Mouse (Mus musculus) c-Kit-positive CD71-negative TER-119-negative erythroid progenitor cells, embryonic 14.5 days (primary cell): ENCODE measurements at regions not wholly inside any gene's neighbourhood (a gene's known extent, or its start where the extent isn't known, plus 50 kb on each side); places are given as distances from the start of the nearest gene placed in this dataset.

Experiments
- DNase-seq: peaks from one replicate; pipeline ENCODE4 v3.0.0-alpha.2; 2013; ENCODE audit warnings: low read depth

DNA sequence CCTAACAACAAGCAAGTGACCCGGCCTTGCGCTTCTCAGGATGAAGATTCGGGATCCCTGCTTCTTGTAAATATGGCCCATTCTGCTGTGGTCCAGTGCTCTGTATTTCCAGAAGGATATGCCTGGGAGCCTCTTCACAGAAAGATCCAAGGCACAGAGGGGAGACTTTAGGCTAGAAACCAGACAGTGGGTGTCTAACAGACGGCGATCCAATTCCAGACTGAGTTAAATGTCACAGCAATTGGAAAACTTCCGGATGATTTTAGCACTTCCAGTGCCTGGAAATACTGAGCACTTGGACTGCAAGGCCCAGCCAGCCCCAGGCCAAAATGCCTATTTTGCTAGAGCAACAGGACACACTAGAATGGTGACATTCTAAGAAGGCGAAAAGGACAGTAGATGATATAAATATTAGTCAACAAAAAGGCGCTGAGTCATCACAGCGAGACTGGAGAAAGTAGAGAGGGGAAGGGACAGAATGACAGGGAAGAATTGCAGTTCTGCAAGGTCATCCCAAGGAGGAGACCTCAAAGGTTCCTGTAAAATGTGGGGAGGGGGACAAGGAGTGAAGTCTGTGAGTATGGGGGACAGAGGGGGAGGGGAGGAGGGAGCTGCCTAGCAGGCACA lies 111.7 kb upstream of the Msx2 start:
- DNase-seq = no peak

DNA sequence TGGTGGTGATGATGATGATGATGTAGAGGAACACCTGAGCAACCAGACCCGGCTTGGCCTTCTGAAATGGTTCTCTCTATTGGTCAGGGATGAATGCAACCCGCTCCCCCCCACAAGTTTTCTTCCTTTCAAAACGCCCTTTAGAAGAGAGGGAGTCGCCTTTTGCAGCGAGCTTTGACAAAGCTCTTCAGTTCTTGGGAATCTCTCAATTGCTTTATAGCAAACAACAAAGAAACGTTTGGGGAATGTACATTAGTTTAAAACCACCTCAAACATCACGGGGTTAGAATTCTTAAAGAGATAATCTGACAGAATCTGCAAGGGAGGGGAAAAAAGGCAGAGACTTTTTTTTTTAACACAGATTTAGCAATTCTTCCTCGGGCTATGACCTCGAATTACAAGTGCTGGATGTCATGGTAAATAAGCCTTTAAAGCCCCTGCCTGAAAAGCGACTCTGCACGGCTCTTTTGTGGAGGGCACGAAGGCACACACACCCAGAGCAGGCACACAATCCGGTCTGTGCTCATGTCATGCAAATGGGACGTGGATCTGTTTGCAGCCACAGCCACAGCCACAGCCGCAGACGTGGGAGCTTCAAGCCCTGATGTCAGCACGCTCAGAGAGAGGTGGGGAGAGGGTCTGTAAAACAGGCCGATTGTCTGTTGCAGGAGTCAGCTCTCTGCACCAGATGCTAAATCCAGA lies 81.2 kb upstream of the Msx2 start:
- DNase-seq = no peak

DNA sequence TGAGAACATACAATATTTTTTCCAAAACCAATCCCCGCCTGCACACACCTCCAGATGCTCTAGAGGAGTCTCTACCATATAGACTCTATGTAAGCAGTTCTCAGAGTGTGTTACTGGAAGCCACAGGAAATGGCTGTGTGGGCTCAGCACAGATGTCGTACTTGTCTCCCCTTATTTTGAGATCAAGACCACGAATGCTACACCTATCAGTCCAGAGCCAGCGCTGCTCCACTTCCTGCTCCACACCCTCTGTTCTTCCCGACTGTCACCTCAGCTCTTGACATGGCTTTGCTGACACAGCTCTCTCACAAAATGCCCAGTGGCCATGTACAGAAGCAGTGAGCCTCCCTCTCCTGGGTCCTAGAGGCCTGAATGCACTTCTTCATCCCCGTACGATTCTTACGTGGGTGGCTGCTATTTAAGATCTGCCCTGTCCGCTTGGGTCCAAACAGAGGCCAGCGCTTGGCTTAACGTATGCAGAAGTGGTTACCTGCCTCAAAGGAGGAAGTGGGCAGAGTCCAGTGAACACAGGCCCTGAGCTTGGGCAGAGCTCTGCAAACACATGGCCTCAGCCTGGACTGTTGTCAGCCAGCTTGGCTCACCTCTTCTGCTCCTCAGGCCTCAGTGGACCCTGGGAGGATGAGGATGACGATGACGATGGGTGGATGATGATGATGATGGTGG lies 80.5 kb upstream of the Msx2 start:
- DNase-seq = peak; percentile 16

DNA sequence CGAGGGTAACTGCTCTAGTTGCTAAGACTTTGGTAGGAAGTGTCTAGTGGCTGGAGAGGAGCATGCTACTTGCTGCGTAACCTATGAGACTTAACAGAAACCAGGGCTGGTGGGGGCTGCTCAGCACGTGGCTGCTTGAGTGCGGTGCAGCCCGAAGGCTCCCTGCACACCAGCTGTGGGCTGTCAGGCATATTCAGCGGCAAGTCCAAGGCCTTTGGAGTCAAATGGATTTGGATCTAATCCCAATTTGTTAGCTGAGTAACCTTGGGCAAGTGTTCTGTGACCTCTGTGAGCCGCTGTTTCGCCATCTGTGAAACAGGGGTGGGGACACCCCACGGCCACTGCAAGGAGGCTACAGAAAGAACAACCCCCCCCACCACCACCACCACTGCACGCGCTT lies 75.5 kb upstream of the Msx2 start:
- no peak for DNase-seq

DNA sequence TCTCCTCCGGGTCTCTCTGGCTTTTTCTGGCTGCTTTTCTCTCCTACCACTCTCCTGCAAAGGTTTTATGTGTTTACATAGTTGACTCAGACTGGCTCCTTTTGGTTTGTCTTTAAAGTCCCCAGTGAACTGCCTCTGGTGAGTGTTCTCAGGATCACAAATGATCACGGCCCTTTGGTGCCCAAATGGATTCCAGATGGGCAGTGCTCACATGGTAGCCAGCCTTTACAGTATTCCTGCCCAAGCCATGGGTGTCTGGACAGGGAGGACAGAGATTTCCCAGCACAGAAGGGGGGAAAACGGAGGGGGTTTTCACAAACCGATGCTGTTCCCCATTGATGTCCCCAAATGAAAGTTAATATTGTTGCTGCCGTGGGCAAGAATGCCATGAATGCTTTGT lies 70.4 kb upstream of the Msx2 start:
- no peak for DNase-seq

DNA sequence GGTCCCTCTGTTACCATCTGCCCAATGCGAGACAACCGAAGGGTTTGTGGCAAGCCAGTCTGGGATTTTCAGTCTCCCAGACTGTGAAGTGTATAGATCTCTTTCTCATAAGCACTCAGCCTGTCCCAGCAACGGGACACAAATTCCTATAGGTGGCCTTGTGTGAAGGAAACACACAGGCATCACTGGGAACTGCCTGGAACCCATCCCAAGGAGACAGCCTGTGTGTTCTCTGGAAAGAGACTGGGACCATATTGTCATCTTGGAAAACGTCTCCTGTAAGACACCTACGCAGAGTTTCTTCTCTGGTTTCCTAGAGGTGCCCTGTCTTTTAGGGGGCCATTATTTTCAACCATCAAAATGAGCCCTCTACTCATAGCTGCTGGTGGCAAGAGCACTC lies 66.9 kb upstream of the Msx2 start:
- DNase-seq = no peak

DNA sequence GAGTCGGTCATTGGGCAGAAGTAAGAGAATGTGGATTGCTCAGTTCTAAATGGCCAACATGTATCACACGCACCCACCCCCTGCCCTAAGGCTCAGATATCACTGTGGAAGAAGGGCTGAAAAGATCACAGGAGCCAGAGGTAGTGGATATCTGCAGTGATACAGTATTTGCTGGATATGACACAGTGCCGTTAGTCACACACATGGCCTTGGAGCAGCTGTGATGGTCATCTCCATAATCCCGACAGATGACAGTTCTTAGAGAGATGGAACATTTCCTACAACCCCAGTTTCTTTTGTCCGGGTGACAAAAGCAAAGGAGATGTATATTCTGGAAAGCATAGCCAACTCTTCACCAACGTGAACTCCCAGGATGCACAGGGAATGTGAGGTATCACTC lies 65.1 kb upstream of the Msx2 start:
- DNase-seq = no peak

DNA sequence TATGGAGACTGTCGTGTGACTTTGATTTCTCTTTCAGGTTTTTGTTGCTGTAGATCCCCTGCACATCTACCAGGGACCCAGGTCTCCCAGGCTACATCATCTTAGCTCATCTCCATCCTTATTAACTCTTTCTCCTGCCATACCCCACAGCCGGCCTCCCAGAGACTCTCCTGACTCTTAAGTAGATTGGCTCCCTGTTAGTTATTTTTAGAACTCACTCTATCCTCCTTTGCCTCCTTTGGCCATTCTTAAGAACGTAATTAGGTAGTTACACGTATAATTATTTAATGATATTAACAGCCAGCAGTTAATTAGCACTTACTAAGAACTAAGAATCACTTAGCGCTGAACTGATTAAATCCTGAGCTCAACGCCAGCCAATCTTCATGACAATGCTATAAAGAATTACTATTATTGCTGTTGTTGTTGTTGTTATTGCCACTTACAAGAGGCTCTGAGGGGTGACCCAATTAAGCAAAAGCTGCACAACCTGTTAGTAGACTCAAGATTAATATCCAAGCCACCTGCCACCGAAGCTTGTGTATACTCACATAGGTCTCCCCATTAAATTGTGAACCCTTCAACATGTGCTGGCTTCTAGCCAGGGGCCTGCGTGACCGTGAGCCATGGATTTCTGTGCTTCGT lies 63.0 kb upstream of the Msx2 start:
- DNase-seq = no peak

DNA sequence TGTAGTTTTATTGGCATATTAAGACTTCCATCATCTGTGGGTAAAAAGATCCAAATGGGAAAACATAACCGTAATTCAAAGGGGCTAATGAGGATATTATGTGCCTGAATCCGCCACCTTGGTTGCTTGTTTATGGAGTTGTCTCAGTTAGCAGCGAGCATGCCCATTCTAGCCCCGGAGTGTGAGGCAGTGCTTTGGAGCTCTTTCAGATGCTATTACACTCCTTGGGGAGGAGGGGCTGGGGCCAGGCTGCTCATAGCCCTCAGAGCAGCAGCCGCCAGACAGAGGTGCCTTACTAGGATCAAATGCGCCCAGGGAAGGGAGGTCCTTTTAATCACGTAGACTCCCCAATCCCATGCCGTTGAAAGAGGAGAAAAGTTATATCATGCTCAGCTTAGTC lies 60.9 kb upstream of the Msx2 start:
- no peak for DNase-seq

DNA sequence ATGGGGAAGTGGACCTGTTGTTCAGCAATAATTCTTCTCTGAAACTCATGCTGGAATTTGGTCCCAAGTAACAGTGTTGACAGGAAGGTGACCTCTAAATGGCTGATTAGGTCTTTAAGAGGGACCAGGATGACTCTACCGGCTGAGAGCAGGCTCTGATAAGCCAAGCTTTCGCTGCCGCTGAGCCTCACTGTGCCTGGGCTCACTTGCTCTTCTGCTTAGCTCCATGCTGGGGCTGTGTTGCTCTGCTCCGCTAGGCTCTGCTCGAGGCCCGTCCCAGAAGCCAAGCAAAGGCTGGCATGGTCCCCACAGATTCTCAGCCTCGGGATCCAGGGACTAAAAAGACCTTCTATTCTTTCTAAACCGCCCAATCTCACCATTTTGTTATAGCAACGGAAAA lies 54.0 kb upstream of the Msx2 start:
- DNase-seq = no peak

DNA sequence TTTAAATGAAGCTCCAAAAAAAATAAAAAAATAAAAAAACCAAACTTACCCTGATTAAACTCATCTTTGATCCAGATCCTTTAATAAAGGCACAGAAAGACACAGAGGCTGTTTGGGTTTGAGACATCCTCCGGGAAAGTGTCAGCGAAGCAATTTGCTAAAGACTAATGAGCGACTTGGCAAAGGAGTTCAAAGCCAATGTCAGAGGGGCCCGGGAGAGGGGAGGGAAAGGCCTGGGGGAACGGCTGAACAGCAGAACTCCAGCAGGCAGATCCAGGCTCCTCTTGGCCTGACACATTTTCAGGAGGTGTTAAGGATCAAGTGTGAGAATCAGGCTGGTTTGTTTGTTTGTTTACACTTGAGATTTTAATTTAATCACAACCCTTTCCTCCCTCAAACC lies 49.9 kb upstream of the Msx2 start:
- no peak for DNase-seq
